Mouse (Mus musculus): ENCODE results near the gene Gadl1. TPM values are rescaled to one million over a fixed set of nuclear protein-coding genes. Genes with fewer than 3 reads are reported as not detected.

Gene Gadl1
- total and polyA plus RNA-seq, 3 experiments = 0.06 to 0.08 TPM; not detected in 1

GRCm38 (mm10) chr9:115999361-115999990 is 90.2 kb downstream of the Gadl1 start:
- TF ChIP-seq ZNF384 (IDR thresholded peaks at IDR 0.05; ENCODE audit: low read depth, low read length) = no peak
- no peak for TF ChIP-seq UBTF (IDR thresholded peaks at IDR 0.05; ENCODE audit: borderline replicate concordance, insufficient read depth, low read depth, low read length)
- TF ChIP-seq ZMIZ1 (IDR thresholded peaks at IDR 0.05; ENCODE audit: low read depth, low read length) = no peak
- no peak for TF ChIP-seq MAX (IDR thresholded peaks at IDR 0.05; ENCODE audit: low read length)
- no peak for TF ChIP-seq POLR2A (IDR thresholded peaks at IDR 0.05; ENCODE audit: control insufficient read depth in 1 of 2, insufficient read depth in 1 of 2, low read depth in 1 of 2, low read length in 2 of 2, poor library complexity in 1 of 2)
- no peak for TF ChIP-seq BHLHE40 (IDR thresholded peaks at IDR 0.05; ENCODE audit: borderline replicate concordance, low read depth, low read length)
- no peak for TF ChIP-seq JUND (IDR thresholded peaks at IDR 0.05; ENCODE audit: low read depth, low read length)
- TF ChIP-seq RAD21 (IDR thresholded peaks at IDR 0.05; ENCODE audit: low read depth, low read length) = no peak
- no peak for TF ChIP-seq POLR2AphosphoS5 (IDR thresholded peaks at IDR 0.05; ENCODE audit: borderline replicate concordance, low read depth, low read length)
- no peak for TF ChIP-seq MAZ (IDR thresholded peaks at IDR 0.05; ENCODE audit: low read depth, low read length)
- TF ChIP-seq USF2 (IDR thresholded peaks at IDR 0.05; ENCODE audit: borderline replicate concordance in 1 of 2, insufficient read depth in 1 of 2, low read depth in 1 of 2, low read length in 2 of 2) = no peak
- TF ChIP-seq NRF1 (IDR thresholded peaks at IDR 0.05; ENCODE audit: insufficient read depth, low read depth, low read length, poor library complexity, severe bottlenecking) = no peak
- no peak for TF ChIP-seq CHD1 (IDR thresholded peaks at IDR 0.05; ENCODE audit: low read depth, low read length)
- no peak for TF ChIP-seq TAL1 (IDR thresholded peaks at IDR 0.05; ENCODE audit: low read length)
- no peak for TF ChIP-seq MXI1 (IDR thresholded peaks at IDR 0.05; ENCODE audit: low read depth, low read length)
- no peak for TF ChIP-seq MAFK (IDR thresholded peaks at IDR 0.05; ENCODE audit: borderline replicate concordance, low read depth, low read length)
- H3K9ac ChIP-seq (ENCODE audit: control insufficient read depth, low read depth, low read length, poor library complexity, severe bottlenecking) = no peak overlapping the region
- no peak overlapping the region for H3K27ac ChIP-seq (ENCODE audit: control insufficient read depth, low read depth, low read length)

GRCm38 (mm10) chr9:116013911-116014310 is 104.7 kb downstream of the Gadl1 start:
- no peak overlapping the region for H3K4me3 ChIP-seq (ENCODE audit: control insufficient read depth in 1 of 2, insufficient read depth in 1 of 2, low read depth in 2 of 2, low read length in 2 of 2)
- no peak for DNase-seq (ENCODE audit: low read depth, low spot score)
- no peaks in the 10 kb centered on the region for H3K9me3 ChIP-seq (replicated peaks; ENCODE audit: insufficient read depth, low read length)
- no peak overlapping the region for H3K27ac ChIP-seq (ENCODE audit: control insufficient read depth, low read depth, low read length)
- no peaks in the 10 kb centered on the region for H3K36me3 ChIP-seq (ENCODE audit: control insufficient read depth in 1 of 2, insufficient read depth in 2 of 2, low read length in 2 of 2)
- H3K9ac ChIP-seq (ENCODE audit: control insufficient read depth, low read depth, low read length, poor library complexity, severe bottlenecking) = no peak overlapping the region
- TF ChIP-seq RAD21 (IDR thresholded peaks at IDR 0.05; ENCODE audit: low read depth, low read length) = no peak
- TF ChIP-seq TCF12 (IDR thresholded peaks at IDR 0.05; ENCODE audit: low read depth, low read length) = no peak
- no peak for TF ChIP-seq NRF1 (IDR thresholded peaks at IDR 0.05; ENCODE audit: insufficient read depth, low read depth, low read length, poor library complexity, severe bottlenecking)
- no peak for TF ChIP-seq ETS1 (IDR thresholded peaks at IDR 0.05; ENCODE audit: low read depth, low read length)
- TF ChIP-seq MYB (IDR thresholded peaks at IDR 0.05; ENCODE audit: low read depth, low read length) = no peak
- TF ChIP-seq E2F4 (IDR thresholded peaks at IDR 0.05; ENCODE audit: borderline replicate concordance, low read depth, low read length) = no peak
- TF ChIP-seq UBTF (IDR thresholded peaks at IDR 0.05; ENCODE audit: borderline replicate concordance, insufficient read depth, low read depth, low read length) = no peak
- TF ChIP-seq RCOR1 (IDR thresholded peaks at IDR 0.05; ENCODE audit: low read depth, low read length) = no peak
- no peak for TF ChIP-seq MAX (IDR thresholded peaks at IDR 0.05; ENCODE audit: low read length)
- TF ChIP-seq POLR2A (IDR thresholded peaks at IDR 0.05; ENCODE audit: control insufficient read depth in 1 of 2, insufficient read depth in 1 of 2, low read depth in 1 of 2, low read length in 2 of 2, poor library complexity in 1 of 2) = no peak
- TF ChIP-seq MAZ (IDR thresholded peaks at IDR 0.05; ENCODE audit: low read depth, low read length) = no peak
- no peak for TF ChIP-seq CTCF (IDR thresholded peaks at IDR 0.05 in 2 of 3, conservative IDR thresholded peaks at IDR 0.05 in 1 of 3; ENCODE audit: control insufficient read depth in 1 of 3, insufficient read depth in 1 of 3, low read depth in 2 of 3, low read length in 3 of 3, poor library complexity in 1 of 3, severe bottlenecking in 1 of 3)
- no peak for TF ChIP-seq ZMIZ1 (IDR thresholded peaks at IDR 0.05; ENCODE audit: low read depth, low read length)
- TF ChIP-seq POLR2AphosphoS2 (IDR thresholded peaks at IDR 0.05; ENCODE audit: low read length) = no peak
- no peak for TF ChIP-seq NELFE (IDR thresholded peaks at IDR 0.05; ENCODE audit: low read depth, low read length)
- no peak for TF ChIP-seq MYC (IDR thresholded peaks at IDR 0.05; ENCODE audit: low read depth, low read length)
- no peak for TF ChIP-seq ZNF384 (IDR thresholded peaks at IDR 0.05; ENCODE audit: low read depth, low read length)
- no peaks in the 10 kb centered on the region for H3K4me1 ChIP-seq (ENCODE audit: control insufficient read depth in 1 of 2, insufficient read depth in 2 of 2, low read length in 2 of 2)
- H3K27me3 ChIP-seq (ENCODE audit: control insufficient read depth in 1 of 2, insufficient read depth in 2 of 2, low read length in 2 of 2) = no peaks in the 10 kb centered on the region
- no peaks in the 10 kb centered on the region for H3K79me2 ChIP-seq (ENCODE audit: control insufficient read depth, insufficient read depth, low read length, poor library complexity)

More at GRCm38 (mm10) chr9:115999361-115999990, 90.2 kb downstream of the Gadl1 start:
- no peak overlapping the region for H3K4me3 ChIP-seq (ENCODE audit: control insufficient read depth in 1 of 2, insufficient read depth in 1 of 2, low read depth in 2 of 2, low read length in 2 of 2)
- no peak for DNase-seq (ENCODE audit: low read depth, low spot score)
- no peaks in the 10 kb centered on the region for H3K9me3 ChIP-seq (replicated peaks; ENCODE audit: insufficient read depth, low read length)
- H3K27me3 ChIP-seq (ENCODE audit: control insufficient read depth in 1 of 2, insufficient read depth in 2 of 2, low read length in 2 of 2) = no peaks in the 10 kb centered on the region
- no peaks in the 10 kb centered on the region for H3K79me2 ChIP-seq (ENCODE audit: control insufficient read depth, insufficient read depth, low read length, poor library complexity)
- H3K4me1 ChIP-seq (ENCODE audit: control insufficient read depth in 1 of 2, insufficient read depth in 2 of 2, low read length in 2 of 2) = no peaks in the 10 kb centered on the region
- H3K36me3 ChIP-seq (ENCODE audit: control insufficient read depth in 1 of 2, insufficient read depth in 2 of 2, low read length in 2 of 2) = no peaks in the 10 kb centered on the region
